Mouse (Mus musculus): ENCODE data around the gene Tulp4. TPM values are rescaled to one million over a fixed set of nuclear protein-coding genes. Genes with fewer than 3 reads are reported as not detected.

The Tulp4 gene
- polyA plus RNA-seq, 1 experiment from 2014 or later, result 59.4 TPM

GRCm38 (mm10) chr17:6161916-6162315, 55.7 kb downstream of the Tulp4 start:
- Histone ChIP-seq H3K36me3 (peaks cover 4% of the 10 kb centered on the region; the same call in 1 of the 2 replicates), H3K4me3 (no peak overlapping the region), H3K4me2 (no peak overlapping the region), H3K27ac (ENCODE audit: poor library complexity, severe bottlenecking) (no peak overlapping the region), H3K27me3 (replicated peaks) (no peaks in the 10 kb centered on the region), H3K4me1 (replicated peaks) (peaks cover 19% of the 10 kb centered on the region), H3K9me3 (replicated peaks) (no peaks in the 10 kb centered on the region), H3K9ac (no peak overlapping the region)
- ATAC-seq (ENCODE audit: insufficient number of reproducible peaks, low FRiP score), result no peak
- WGBS, result 61% methylated on average over 9 of the region's 9 CpGs

- Histone ChIP-seq H3K27me3 (replicated peaks) (no peaks in the 10 kb centered on the region), H3K4me1 (replicated peaks) (peaks cover 19% of the 10 kb centered on the region), H3K36me3 (no peaks in the 10 kb centered on the region; the same call in 1 of the 2 replicates), H3K9me3 (replicated peaks) (no peaks in the 10 kb centered on the region), H3K4me2 (no peak overlapping the region), H3K27ac (ENCODE audit: poor library complexity, severe bottlenecking) (no peak overlapping the region), H3K9ac (no peak overlapping the region), H3K4me3 (no peak overlapping the region)
- no peak for ATAC-seq (ENCODE audit: insufficient number of reproducible peaks, low FRiP score)
- 75% methylated on average over 1 of the region's 1 CpGs for WGBS
Observed at GRCm38 (mm10) chr17:6162761-6163160, 56.5 kb downstream of the Tulp4 start.

GRCm38 (mm10) chr17:6164911-6165310, 58.7 kb downstream of the Tulp4 start:
- 57% methylated on average over 4 of the region's 4 CpGs for WGBS
- Histone ChIP-seq H3K9me3 (replicated peaks) (no peaks in the 10 kb centered on the region), H3K9ac (no peak overlapping the region), H3K27me3 (replicated peaks) (no peaks in the 10 kb centered on the region), H3K36me3 (no peaks in the 10 kb centered on the region; the same call in 1 of the 2 replicates), H3K4me2 (no peak overlapping the region), H3K4me3 (no peak overlapping the region), H3K27ac (ENCODE audit: poor library complexity, severe bottlenecking) (no peak overlapping the region), H3K4me1 (replicated peaks) (peaks cover 19% of the 10 kb centered on the region)
- no peak for ATAC-seq (ENCODE audit: insufficient number of reproducible peaks, low FRiP score)

GRCm38 (mm10) chr17:6172440-6172839, 66.2 kb downstream of the Tulp4 start:
- H3K4me3 ChIP-seq, result no peak overlapping the region
- peaks cover 21% of the 10 kb centered on the region for H3K4me1 ChIP-seq (replicated peaks)
- no peaks in the 10 kb centered on the region for H3K27me3 ChIP-seq (replicated peaks)
- no peak overlapping the region for H3K9ac ChIP-seq
- 0 out of 2 replicates have a peak, but pooled peaks cover 3% of the 10 kb centered on the region for H3K9me3 ChIP-seq (replicated peaks)
- H3K4me2 ChIP-seq, result peak overlapping the region; percentile 44
- 51% methylated on average over 7 of the region's 7 CpGs for WGBS
- H3K36me3 ChIP-seq, result peaks cover 13% of the 10 kb centered on the region
- ATAC-seq (ENCODE audit: insufficient number of reproducible peaks, low FRiP score), result no peak
- peak overlapping the region; percentile 91 for H3K27ac ChIP-seq (ENCODE audit: poor library complexity, severe bottlenecking)

- ATAC-seq (ENCODE audit: insufficient number of reproducible peaks, low FRiP score), result peak; percentile 90
- Histone ChIP-seq H3K9ac (no peak overlapping the region), H3K4me1 (replicated peaks) (peaks cover 24% of the 10 kb centered on the region), H3K27ac (ENCODE audit: poor library complexity, severe bottlenecking) (peak overlapping the region; percentile 91), H3K36me3 (peaks cover 17% of the 10 kb centered on the region), H3K27me3 (replicated peaks) (no peaks in the 10 kb centered on the region), H3K4me2 (peak overlapping the region; percentile 44), H3K9me3 (replicated peaks) (0 out of 2 replicates have a peak, but pooled peaks cover 3% of the 10 kb centered on the region), H3K4me3 (no peak overlapping the region)
- WGBS, result 34% methylated on average over 5 of the region's 5 CpGs
Observed at GRCm38 (mm10) chr17:6172926-6173690, 66.9 kb downstream of the Tulp4 start.

- no peak overlapping the region for H3K27ac ChIP-seq (ENCODE audit: poor library complexity, severe bottlenecking)
- peaks cover 20% of the 10 kb centered on the region for H3K36me3 ChIP-seq
- no peak overlapping the region for H3K4me3 ChIP-seq
- H3K4me2 ChIP-seq, result no peak overlapping the region
- H3K4me1 ChIP-seq (replicated peaks), result peaks cover 34% of the 10 kb centered on the region
- 0 out of 2 replicates have a peak, but pooled peaks cover 3% of the 10 kb centered on the region for H3K9me3 ChIP-seq (replicated peaks)
- no peak overlapping the region for H3K9ac ChIP-seq
- no peak for ATAC-seq (ENCODE audit: insufficient number of reproducible peaks, low FRiP score)
- 73% methylated on average over 1 of the region's 1 CpGs for WGBS
- H3K27me3 ChIP-seq (replicated peaks), result no peaks in the 10 kb centered on the region
Observed at GRCm38 (mm10) chr17:6174574-6174973, 68.3 kb downstream of the Tulp4 start.

GRCm38 (mm10) chr17:6178564-6179267, 72.5 kb downstream of the Tulp4 start:
- Histone ChIP-seq H3K9me3 (replicated peaks) (0 out of 2 replicates have a peak, but pooled peaks cover 3% of the 10 kb centered on the region), H3K36me3 (peaks cover 30% of the 10 kb centered on the region), H3K9ac (no peak overlapping the region), H3K27me3 (replicated peaks) (no peaks in the 10 kb centered on the region), H3K4me1 (replicated peaks) (peaks cover 24% of the 10 kb centered on the region), H3K4me2 (no peak overlapping the region), H3K4me3 (no peak overlapping the region), H3K27ac (ENCODE audit: poor library complexity, severe bottlenecking) (peak overlapping the region; percentile 57)
- no peak for ATAC-seq (ENCODE audit: insufficient number of reproducible peaks, low FRiP score)
- WGBS, result 72% methylated on average over 6 of the region's 6 CpGs

GRCm38 (mm10) chr17:6179389-6179788, 73.2 kb downstream of the Tulp4 start:
- peaks cover 21% of the 10 kb centered on the region for H3K4me1 ChIP-seq (replicated peaks)
- H3K27ac ChIP-seq (ENCODE audit: poor library complexity, severe bottlenecking), result no peak overlapping the region
- no peaks in the 10 kb centered on the region for H3K27me3 ChIP-seq (replicated peaks)
- ATAC-seq (ENCODE audit: insufficient number of reproducible peaks, low FRiP score), result no peak
- 0 out of 2 replicates have a peak, but pooled peaks cover 3% of the 10 kb centered on the region for H3K9me3 ChIP-seq (replicated peaks)
- 62% methylated on average over 4 of the region's 4 CpGs for WGBS
- H3K4me3 ChIP-seq, result no peak overlapping the region
- H3K4me2 ChIP-seq, result no peak overlapping the region
- peaks cover 30% of the 10 kb centered on the region for H3K36me3 ChIP-seq
- no peak overlapping the region for H3K9ac ChIP-seq

- H3K9ac ChIP-seq, result no peak overlapping the region
- H3K27me3 ChIP-seq (replicated peaks), result no peaks in the 10 kb centered on the region
- H3K27ac ChIP-seq (ENCODE audit: poor library complexity, severe bottlenecking), result no peak overlapping the region
- no peak for ATAC-seq (ENCODE audit: insufficient number of reproducible peaks, low FRiP score)
- 0 out of 2 replicates have a peak, but pooled peaks cover 3% of the 10 kb centered on the region for H3K9me3 ChIP-seq (replicated peaks)
- H3K4me1 ChIP-seq (replicated peaks), result peaks cover 18% of the 10 kb centered on the region
- H3K4me3 ChIP-seq, result no peak overlapping the region
- WGBS, result 66% methylated on average over 3 of the region's 3 CpGs
- peaks cover 30% of the 10 kb centered on the region for H3K36me3 ChIP-seq
- H3K4me2 ChIP-seq, result no peak overlapping the region
Observed at GRCm38 (mm10) chr17:6180421-6180820, 74.2 kb downstream of the Tulp4 start.

- Histone ChIP-seq H3K4me3 (no peak overlapping the region), H3K27ac (ENCODE audit: poor library complexity, severe bottlenecking) (no peak overlapping the region), H3K4me2 (no peak overlapping the region), H3K36me3 (peaks cover 32% of the 10 kb centered on the region), H3K9ac (no peak overlapping the region), H3K4me1 (replicated peaks) (peaks cover 24% of the 10 kb centered on the region), H3K9me3 (replicated peaks) (no peaks in the 10 kb centered on the region), H3K27me3 (replicated peaks) (no peaks in the 10 kb centered on the region)
- no peak for ATAC-seq (ENCODE audit: insufficient number of reproducible peaks, low FRiP score)
- WGBS, result 70% methylated on average over 4 of the region's 4 CpGs
Observed at GRCm38 (mm10) chr17:6182715-6183114, 76.5 kb downstream of the Tulp4 start.

GRCm38 (mm10) chr17:6186651-6187050, 80.4 kb downstream of the Tulp4 start:
- WGBS, result 74% methylated on average over 4 of the region's 4 CpGs
- no peak overlapping the region for H3K27ac ChIP-seq (ENCODE audit: poor library complexity, severe bottlenecking)
- no peak overlapping the region for H3K4me2 ChIP-seq
- H3K4me3 ChIP-seq, result no peak overlapping the region
- peaks cover 24% of the 10 kb centered on the region for H3K36me3 ChIP-seq
- H3K27me3 ChIP-seq (replicated peaks), result no peaks in the 10 kb centered on the region
- no peak overlapping the region for H3K9ac ChIP-seq
- ATAC-seq (ENCODE audit: insufficient number of reproducible peaks, low FRiP score), result no peak
- H3K4me1 ChIP-seq (replicated peaks), result peaks cover 15% of the 10 kb centered on the region
- no peaks in the 10 kb centered on the region for H3K9me3 ChIP-seq (replicated peaks)
